Mouse (Mus musculus): ENCODE results near the gene Wipf1. TPM values are rescaled to one million over a fixed set of nuclear protein-coding genes. Genes with fewer than 3 reads are reported as not detected.

The Wipf1 gene
- polyA plus RNA-seq, 1 experiment from 2014 or later = 7.5 TPM

Other genes with a start within 250 kb of the Wipf1 start
- 12.8 and 13.8 TPM in 2 replicates for gene Scrn3, start 217.1 kb downstream of the Wipf1 start, polyA plus RNA-seq (2016; fragmentation: Nextera tagmentation; extraction: Ambion mirVana)
- 13.3 and 14.0 TPM in 2 replicates for gene Cir1, start 217.0 kb downstream of the Wipf1 start, polyA plus RNA-seq (2016; fragmentation: Nextera tagmentation; extraction: Ambion mirVana)
- 1.6 and 2.2 TPM in 2 replicates for gene Gpr155, start 143.2 kb downstream of the Wipf1 start, polyA plus RNA-seq (2016; fragmentation: Nextera tagmentation; extraction: Ambion mirVana)
- 0.76 and 1.1 TPM in 2 replicates for gene Chrna1, start 50.6 kb upstream of the Wipf1 start, polyA plus RNA-seq (2016; fragmentation: Nextera tagmentation; extraction: Ambion mirVana)
- gene Chn1, start 245.6 kb upstream of the Wipf1 start, polyA plus RNA-seq (2016; fragmentation: Nextera tagmentation; extraction: Ambion mirVana) = 31.2 and 34.7 TPM in 2 replicates